Mouse (Mus musculus): ENCODE measurements at regions not wholly inside any gene's neighbourhood (a gene's known extent, or its start where the extent isn't known, plus 50 kb on each side); places are given as distances from the start of the nearest gene placed in this dataset.

DNA sequence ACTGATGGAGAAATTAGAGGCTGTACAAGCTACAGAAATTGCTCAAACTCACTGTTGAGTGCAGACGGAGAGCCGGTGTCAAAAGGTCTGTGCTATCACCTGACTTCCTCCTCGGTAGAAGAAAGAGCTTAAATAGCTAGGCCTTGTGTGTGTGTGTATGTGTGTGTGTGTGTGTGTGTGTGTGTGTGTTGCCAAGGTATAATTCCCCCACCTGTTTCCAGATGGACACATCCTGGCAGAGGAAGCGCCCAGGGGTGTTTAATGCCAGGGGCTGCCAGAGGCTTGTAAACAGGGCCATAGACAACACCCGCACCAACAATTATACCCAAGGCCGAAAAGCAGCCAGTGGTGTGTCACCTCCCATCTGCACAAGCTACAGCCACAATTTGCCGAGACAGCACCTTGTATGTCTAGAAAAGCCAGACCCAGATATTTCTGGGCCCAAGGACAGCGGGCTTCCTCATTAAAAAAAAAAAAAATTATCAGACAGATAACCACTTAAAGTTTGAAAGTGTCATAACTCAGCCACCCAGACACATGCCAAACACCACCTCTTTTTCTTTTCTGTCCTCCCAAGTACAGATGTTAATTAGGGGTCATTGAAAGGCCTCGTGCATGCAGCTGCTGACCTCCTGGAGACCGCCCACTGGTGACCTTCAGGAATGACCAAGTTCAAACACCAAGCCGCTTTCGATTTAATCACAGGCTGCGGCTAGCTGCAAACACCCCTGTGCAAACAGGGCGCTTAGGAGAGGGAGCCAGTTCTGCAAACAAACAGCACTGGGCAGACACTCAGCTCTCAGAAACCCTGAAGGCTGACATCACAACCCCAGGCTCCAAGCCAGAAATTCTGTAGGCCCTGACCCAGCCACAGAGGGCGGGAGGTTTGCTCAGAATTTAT lies 188.0 kb upstream of the Ubl3 start:
- TF ChIP-seq GATA1 (IDR thresholded peaks at IDR 0.05; ENCODE audit: low read length) = no peak
- TF ChIP-seq TAL1 (IDR thresholded peaks at IDR 0.05; ENCODE audit: low read length) = no peak
- H3K4me1 ChIP-seq (ENCODE audit: control insufficient read depth) = no peaks in the 10 kb centered on the region
- H3K9me3 ChIP-seq (ENCODE audit: control insufficient read depth, low read length) = peaks cover 22% of the 10 kb centered on the region
- no peak overlapping the region for H3K4me3 ChIP-seq (replicated peaks)
- H3K36me3 ChIP-seq (ENCODE audit: control insufficient read depth) = no peaks in the 10 kb centered on the region
- no peaks in the 10 kb centered on the region for H3K27me3 ChIP-seq (ENCODE audit: control insufficient read depth)

DNA sequence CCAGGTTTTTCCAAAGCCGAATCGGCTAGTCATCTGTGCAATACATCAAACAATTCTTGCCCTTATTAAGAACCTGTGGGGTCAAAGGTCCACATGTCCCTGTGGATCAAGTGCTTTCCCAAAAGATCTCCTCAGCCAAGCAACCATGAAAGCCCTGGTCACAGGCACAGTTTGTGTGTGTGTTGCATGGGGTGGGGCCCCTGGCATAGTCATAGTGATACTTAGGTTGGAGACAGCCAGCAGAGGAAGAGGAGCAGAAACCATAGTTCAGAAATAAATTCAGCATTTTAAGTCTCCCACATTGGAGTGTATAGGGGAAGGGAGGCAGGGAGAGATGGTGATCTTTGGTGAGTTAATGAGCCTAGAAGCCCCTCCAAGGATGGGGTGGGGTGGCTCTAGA lies 187.1 kb upstream of the Ubl3 start:
- Histone ChIP-seq H3K27me3 (ENCODE audit: control insufficient read depth) (no peaks in the 10 kb centered on the region), H3K4me3 (replicated peaks) (no peak overlapping the region), H3K4me1 (ENCODE audit: control insufficient read depth) (no peaks in the 10 kb centered on the region), H3K9me3 (ENCODE audit: control insufficient read depth, low read length) (peaks cover 20% of the 10 kb centered on the region), H3K36me3 (ENCODE audit: control insufficient read depth) (no peaks in the 10 kb centered on the region)
- TF ChIP-seq TAL1 (IDR thresholded peaks at IDR 0.05; ENCODE audit: low read length) = no peak
- TF ChIP-seq GATA1 (IDR thresholded peaks at IDR 0.05; ENCODE audit: low read length) = no peak

DNA sequence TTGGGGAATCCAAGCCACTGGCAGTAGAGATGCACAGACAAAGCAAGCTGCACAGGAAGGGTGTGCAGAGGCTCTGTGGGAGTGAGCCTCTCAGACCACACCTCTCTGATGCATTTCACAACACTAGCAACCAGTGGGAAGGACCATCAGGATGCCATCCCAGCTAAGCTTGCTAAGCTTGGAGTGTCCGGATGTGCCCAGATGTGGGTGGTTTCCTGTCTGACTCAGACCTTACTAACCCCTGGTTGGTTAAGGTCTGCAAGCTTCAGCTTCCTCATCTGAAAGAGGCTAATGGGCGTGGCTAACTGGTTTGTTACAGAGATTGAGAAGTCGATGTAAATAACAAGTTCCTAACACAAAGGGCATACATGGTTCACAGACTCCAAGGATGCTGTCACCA lies 186.6 kb upstream of the Ubl3 start:
- Histone ChIP-seq H3K9me3 (ENCODE audit: control insufficient read depth, low read length) (peaks cover 14% of the 10 kb centered on the region), H3K4me3 (replicated peaks) (no peak overlapping the region), H3K27me3 (ENCODE audit: control insufficient read depth) (no peaks in the 10 kb centered on the region), H3K36me3 (ENCODE audit: control insufficient read depth) (no peaks in the 10 kb centered on the region), H3K4me1 (ENCODE audit: control insufficient read depth) (no peaks in the 10 kb centered on the region)
- no peak for TF ChIP-seq GATA1 (IDR thresholded peaks at IDR 0.05; ENCODE audit: low read length)
- TF ChIP-seq TAL1 (IDR thresholded peaks at IDR 0.05; ENCODE audit: low read length) = no peak

DNA sequence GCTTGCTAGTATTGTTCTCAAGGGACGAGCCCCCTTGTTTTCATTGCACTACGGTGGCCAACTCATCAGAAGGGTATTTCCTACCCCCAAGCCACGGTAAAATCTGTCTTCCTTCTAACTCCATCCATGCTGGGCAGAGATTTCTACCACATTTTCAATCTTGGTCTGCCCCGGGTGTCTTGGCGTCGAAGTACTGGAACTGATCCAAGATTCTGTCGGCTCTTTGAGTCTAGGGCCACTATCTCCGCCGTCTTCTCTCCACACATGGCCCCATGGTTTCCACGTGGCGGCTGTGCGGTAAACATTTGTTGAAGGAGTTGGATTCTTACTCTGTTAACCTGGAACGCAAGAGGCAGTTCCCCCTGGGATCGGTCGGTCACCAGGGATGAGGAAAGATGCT lies 177.0 kb upstream of the Ubl3 start:
- Histone ChIP-seq H3K4me1 (ENCODE audit: control insufficient read depth) (no peaks in the 10 kb centered on the region), H3K9me3 (ENCODE audit: control insufficient read depth, low read length) (no peaks in the 10 kb centered on the region), H3K36me3 (ENCODE audit: control insufficient read depth) (no peaks in the 10 kb centered on the region), H3K4me3 (replicated peaks) (no peak overlapping the region), H3K27me3 (ENCODE audit: control insufficient read depth) (no peaks in the 10 kb centered on the region)
- TF ChIP-seq TAL1 (IDR thresholded peaks at IDR 0.05; ENCODE audit: low read length) = no peak
- TF ChIP-seq GATA1 (IDR thresholded peaks at IDR 0.05; ENCODE audit: low read length) = no peak

DNA sequence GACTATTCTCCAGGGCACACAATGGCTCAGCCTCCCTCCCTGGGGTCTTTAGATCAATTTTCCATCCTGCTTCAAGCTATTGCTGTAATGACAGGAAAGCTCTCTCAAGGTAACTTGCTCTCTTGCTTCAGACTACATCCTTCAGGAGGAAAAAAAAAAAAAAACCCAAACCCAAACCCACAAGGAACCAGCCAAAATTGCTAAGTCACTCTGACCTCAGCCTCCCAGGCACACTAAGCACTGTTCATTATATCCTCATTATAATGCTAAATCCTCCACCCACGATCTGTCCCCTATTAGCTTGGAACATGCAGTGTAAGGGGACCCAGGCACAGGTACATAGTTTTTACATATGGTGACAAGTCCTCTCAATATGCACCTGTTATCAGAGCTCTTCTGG lies 175.9 kb upstream of the Ubl3 start:
- TF ChIP-seq GATA1 (IDR thresholded peaks at IDR 0.05; ENCODE audit: low read length) = no peak
- TF ChIP-seq TAL1 (IDR thresholded peaks at IDR 0.05; ENCODE audit: low read length) = no peak
- peaks cover 6% of the 10 kb centered on the region for H3K9me3 ChIP-seq (ENCODE audit: control insufficient read depth, low read length)
- H3K4me1 ChIP-seq (ENCODE audit: control insufficient read depth) = peaks cover 6% of the 10 kb centered on the region
- no peak overlapping the region for H3K4me3 ChIP-seq (replicated peaks)
- H3K36me3 ChIP-seq (ENCODE audit: control insufficient read depth) = no peaks in the 10 kb centered on the region
- H3K27me3 ChIP-seq (ENCODE audit: control insufficient read depth) = no peaks in the 10 kb centered on the region

DNA sequence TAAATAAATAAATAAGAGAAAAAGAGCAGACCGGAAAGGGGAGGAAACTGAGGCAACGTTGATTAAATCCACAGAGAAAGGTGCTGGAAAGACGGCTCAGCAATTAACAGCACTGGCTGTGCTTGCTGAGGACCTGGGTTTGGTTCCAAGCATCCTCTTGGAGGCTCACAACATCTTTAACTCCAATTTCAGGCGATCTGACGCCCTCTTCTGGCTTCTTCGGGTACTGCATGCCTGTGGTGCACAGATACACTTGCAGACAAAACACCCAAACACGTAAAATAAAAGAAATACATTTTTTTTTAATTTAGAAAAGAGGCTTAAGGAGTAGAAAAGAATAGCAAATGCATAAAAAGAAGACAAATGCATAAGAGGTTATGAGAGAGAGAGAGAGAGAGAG lies 173.9 kb upstream of the Ubl3 start:
- Histone ChIP-seq H3K4me3 (replicated peaks) (no peak overlapping the region), H3K9me3 (ENCODE audit: control insufficient read depth, low read length) (peaks cover 11% of the 10 kb centered on the region), H3K27me3 (ENCODE audit: control insufficient read depth) (no peaks in the 10 kb centered on the region), H3K4me1 (ENCODE audit: control insufficient read depth) (peaks cover 6% of the 10 kb centered on the region), H3K36me3 (ENCODE audit: control insufficient read depth) (no peaks in the 10 kb centered on the region)
- no peak for TF ChIP-seq GATA1 (IDR thresholded peaks at IDR 0.05; ENCODE audit: low read length)

DNA sequence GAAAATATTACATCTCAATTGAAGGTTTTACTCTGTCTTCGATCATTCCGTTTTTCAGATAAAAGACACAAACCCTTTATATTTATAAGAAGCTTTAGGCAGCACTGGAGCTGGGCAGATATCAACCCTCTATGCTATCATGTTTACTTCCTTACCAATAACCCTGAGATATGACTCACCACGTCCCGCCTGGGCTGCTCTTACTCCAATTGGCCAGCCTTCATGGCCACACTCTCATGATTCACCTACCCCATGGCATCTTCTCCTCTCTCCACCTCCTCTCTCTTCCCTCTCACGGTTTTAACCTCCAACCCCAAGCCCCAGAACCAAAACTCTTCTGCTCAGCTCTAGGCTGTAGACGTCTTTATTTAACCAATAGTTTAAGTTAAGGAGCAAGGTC lies 171.9 kb upstream of the Ubl3 start:
- H3K4me1 ChIP-seq (ENCODE audit: control insufficient read depth) = peaks cover 6% of the 10 kb centered on the region
- H3K4me3 ChIP-seq (replicated peaks) = no peak overlapping the region
- no peak for TF ChIP-seq TAL1 (IDR thresholded peaks at IDR 0.05; ENCODE audit: low read length)
- TF ChIP-seq GATA1 (IDR thresholded peaks at IDR 0.05; ENCODE audit: low read length) = no peak
- H3K27me3 ChIP-seq (ENCODE audit: control insufficient read depth) = no peaks in the 10 kb centered on the region
- no peaks in the 10 kb centered on the region for H3K36me3 ChIP-seq (ENCODE audit: control insufficient read depth)
- H3K9me3 ChIP-seq (ENCODE audit: control insufficient read depth, low read length) = peaks cover 11% of the 10 kb centered on the region

DNA sequence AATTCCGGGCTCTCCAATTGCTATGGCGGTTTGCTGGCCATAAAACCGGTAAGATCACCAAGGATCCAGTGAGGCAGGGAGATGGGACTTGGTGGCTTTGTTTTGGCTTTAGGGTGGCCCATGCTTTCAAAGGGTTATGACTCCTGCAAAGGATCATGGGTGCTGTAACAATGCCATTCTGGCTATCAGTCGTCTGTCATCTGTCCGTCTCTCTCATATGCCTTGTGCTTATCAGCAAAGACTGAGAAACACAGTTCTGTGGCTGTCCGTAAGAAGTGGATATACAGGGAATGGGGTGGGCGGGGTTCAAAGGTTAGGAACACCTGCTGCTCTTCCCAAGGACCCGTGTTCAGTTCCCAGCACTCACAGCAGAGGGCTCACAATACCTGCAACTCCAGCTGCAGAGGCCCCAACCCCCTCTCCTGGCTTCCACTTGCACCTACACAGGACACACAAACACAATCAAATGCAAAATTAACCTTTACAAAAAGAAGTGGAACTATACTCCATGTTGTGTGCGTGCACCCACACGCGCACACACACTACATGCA lies 171.2 kb upstream of the Ubl3 start:
- Histone ChIP-seq H3K4me1 (ENCODE audit: control insufficient read depth) (peaks cover 6% of the 10 kb centered on the region), H3K27me3 (ENCODE audit: control insufficient read depth) (no peaks in the 10 kb centered on the region), H3K9me3 (ENCODE audit: control insufficient read depth, low read length) (peaks cover 13% of the 10 kb centered on the region), H3K4me3 (replicated peaks) (no peak overlapping the region), H3K36me3 (ENCODE audit: control insufficient read depth) (no peaks in the 10 kb centered on the region)
- TF ChIP-seq GATA1 (IDR thresholded peaks at IDR 0.05; ENCODE audit: low read length) (no peak), TAL1 (IDR thresholded peaks at IDR 0.05; ENCODE audit: low read length) (no peak)

DNA sequence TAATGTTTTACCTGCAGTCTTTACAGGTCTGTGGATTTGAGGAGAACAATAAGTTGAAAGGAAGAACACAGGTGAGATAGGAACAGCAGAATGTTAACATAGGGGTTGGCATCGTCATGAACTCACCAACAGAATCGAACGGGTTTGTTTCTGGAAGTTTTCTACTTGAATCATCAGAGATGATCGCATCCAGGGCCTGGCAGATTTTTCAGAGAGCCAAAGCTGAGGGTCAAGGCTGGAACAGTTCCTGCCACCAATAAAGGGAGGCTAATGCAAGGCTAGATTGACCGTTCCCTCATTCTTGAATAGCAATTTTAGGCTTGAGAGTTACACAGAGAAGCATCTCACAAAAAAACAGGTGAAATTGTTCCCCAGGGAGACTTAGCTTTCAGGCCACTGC lies 168.0 kb upstream of the Ubl3 start:
- Histone ChIP-seq H3K36me3 (ENCODE audit: control insufficient read depth) (no peaks in the 10 kb centered on the region), H3K27me3 (ENCODE audit: control insufficient read depth) (no peaks in the 10 kb centered on the region), H3K4me1 (ENCODE audit: control insufficient read depth) (peaks cover 20% of the 10 kb centered on the region), H3K4me3 (replicated peaks) (no peak overlapping the region), H3K9me3 (ENCODE audit: control insufficient read depth, low read length) (peaks cover 23% of the 10 kb centered on the region)
- no peak for TF ChIP-seq TAL1 (IDR thresholded peaks at IDR 0.05; ENCODE audit: low read length)
- TF ChIP-seq GATA1 (IDR thresholded peaks at IDR 0.05; ENCODE audit: low read length) = no peak

All from erythroblast, embryonic 14.5 days (primary cell).